Mouse (Mus musculus): Measurements from ENCODE around the gene Zmym6.

The Zmym6 gene

DNA sequence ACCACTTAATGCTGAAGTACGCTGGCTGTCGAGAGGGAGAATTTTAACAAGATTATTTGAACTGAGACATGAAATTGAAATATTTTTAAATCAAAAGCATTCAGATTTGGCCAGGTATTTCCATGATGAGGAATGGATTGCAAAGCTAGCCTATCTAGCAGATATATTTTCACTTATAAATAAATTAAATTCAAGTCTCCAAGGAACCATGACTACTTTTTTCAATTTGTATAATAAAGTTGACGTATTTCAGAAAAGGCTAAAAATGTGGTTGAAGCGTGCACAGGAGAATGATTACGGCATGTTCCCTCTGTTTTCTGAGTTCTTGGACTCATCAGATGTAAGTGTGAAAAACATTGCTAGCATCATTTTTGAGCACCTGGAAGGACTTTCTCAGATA, 46.2 kb downstream of the Zmym6 start, which contains the start of gene Tmem35b:
TSS of gene Tmem35b (plus strand) at position 301 of the 400 bp plus-strand sequence.
- DNase-seq (ENCODE audit: inconsistent age in 2 of 2, low spot score in 1 of 2) = no peak

GRCm38 (mm10) chr4:127124331-127124730, 47.1 kb downstream of the Zmym6 start:
- no peak for DNase-seq (ENCODE audit: inconsistent age in 2 of 2, low spot score in 1 of 2)

- peak; percentile 89 to 98 for DNase-seq (ENCODE audit: inconsistent age in 2 of 2, low spot score in 1 of 2)
Measured at GRCm38 (mm10) chr4:127125834-127126463, 48.8 kb downstream of the Zmym6 start.

DNA sequence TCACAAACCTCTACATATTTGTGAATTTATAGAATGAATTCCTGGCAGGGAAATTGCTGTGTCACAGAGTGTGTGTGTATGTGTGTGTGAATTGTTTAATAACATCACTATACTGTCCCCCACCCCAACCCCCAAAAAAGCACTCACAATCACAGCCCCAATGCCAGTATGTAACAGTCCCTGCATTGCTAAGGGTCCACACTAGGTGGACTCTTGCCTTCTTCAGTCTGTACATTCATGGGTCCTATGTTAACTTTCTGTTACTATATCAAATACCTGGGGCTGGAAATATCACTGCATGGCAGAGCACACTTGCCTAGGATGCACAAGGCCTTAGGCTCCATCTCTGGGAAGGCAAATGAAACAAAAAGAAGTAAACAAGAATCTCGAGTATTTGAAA, 57.5 kb downstream of the Zmym6 start:
- no peak for DNase-seq (ENCODE audit: inconsistent age in 2 of 2, low spot score in 1 of 2)

DNA sequence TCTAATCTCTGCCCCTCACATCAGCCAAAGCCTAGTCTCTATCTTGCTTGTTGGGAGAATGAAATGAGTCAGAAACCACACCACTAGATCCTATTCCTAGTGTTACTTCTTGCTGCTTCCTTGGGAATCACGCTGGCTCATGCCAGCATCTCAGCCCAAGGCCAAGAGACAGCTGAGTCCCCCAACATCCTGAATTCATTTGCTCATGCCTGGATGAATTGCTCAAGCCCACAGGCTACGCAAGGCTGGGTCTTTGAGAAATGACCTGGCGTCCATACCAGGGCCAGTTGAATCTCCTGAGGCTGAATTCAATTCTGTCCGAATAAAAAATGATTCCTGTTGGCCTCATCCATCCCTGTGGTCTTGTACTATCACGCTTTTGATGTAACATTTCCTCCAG, 60.4 kb downstream of the Zmym6 start:
- no peak for DNase-seq (ENCODE audit: inconsistent age in 2 of 2, low spot score in 1 of 2)

DNA sequence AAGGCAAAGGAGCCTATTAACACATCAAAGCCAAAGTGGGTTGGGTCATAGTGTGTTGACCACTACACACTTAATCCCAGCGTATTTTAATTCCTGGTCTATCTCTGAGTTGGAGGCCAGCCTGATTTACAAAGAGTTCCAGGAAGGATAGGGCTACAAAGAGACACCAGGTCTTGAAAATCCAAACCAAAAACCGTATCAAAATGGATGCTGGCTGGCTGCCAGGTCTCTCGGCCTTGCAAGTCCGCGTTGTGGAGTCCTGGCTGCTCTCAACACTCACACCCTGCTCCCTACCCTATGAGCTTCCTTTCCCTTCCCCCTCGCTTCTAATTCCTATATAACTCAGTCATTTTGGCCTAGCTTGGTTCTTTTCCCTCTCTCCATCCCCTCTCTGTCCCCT, 61.3 kb downstream of the Zmym6 start:
- DNase-seq (ENCODE audit: inconsistent age in 2 of 2, low spot score in 1 of 2) = peak in 1 of 2 experiments; percentile 57

DNA sequence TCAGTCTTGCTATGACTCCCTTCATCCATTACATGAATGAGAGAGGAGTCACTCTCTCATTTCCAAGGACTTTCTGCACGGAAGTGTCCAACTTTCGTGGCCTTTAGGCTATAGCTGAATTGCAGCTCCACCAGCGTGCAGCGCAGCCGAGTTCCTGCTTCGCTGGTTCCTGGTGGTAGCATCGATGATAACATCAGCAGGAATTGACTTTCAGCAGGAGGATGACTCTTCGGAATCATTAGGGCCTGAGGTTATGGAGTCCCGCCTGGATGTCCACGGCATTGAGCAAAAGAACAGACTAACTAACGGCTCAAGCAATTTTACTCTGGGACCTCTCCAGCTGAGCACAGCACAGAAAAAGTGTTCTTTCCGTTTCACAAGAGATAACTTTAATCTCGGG, 72.8 kb downstream of the Zmym6 start:
- DNase-seq (ENCODE audit: inconsistent age in 2 of 2, low spot score in 1 of 2) = peak in 1 of 2 experiments; percentile 41

DNA sequence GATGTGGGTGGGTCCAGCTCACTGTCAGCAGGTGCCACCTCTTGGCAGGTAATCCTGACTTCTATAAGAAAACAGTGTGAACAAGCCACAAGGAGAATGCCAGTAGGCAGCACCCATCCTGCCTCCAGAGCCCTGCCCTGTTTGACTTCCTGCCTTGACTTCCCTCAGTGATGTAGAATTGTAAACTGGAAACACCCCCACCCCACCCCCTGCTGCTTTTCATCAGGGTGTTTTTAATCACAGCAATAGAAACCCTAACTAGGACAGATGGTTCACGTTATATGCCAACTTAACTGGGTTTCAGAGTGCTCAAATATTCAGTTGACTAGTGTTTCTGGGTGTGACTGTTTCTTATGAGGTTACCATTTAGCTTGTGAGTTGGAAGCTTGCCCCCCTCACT, 76.2 kb downstream of the Zmym6 start:
- no peak for DNase-seq (ENCODE audit: inconsistent age in 2 of 2, low spot score in 1 of 2)

- DNase-seq (ENCODE audit: inconsistent age in 2 of 2, low spot score in 1 of 2) = no peak
Measured at GRCm38 (mm10) chr4:127155757-127156156, 78.6 kb downstream of the Zmym6 start.

DNA sequence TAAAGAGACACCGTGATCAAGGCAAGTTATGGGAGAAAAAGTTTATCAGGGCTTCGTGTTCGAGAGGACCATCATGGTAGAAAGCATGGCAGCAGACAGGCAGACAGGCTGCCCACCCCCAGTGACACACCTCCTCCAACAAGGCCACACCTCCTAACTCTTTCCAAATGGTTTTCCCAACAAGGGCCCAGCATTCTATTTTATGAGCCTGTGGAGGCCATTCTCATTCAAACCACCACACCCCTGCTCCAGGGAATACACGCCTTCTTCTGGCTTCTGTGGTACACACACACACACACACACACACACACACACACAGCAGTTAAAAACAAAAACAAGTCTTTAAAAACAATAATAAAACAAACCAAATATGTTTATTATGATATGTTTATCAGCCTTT, 80.6 kb downstream of the Zmym6 start:
- no peak for DNase-seq (ENCODE audit: inconsistent age in 2 of 2, low spot score in 1 of 2)

GRCm38 (mm10) chr4:127163926-127164325, 86.7 kb downstream of the Zmym6 start:
- DNase-seq (ENCODE audit: inconsistent age in 2 of 2, low spot score in 1 of 2) = no peak

DNA sequence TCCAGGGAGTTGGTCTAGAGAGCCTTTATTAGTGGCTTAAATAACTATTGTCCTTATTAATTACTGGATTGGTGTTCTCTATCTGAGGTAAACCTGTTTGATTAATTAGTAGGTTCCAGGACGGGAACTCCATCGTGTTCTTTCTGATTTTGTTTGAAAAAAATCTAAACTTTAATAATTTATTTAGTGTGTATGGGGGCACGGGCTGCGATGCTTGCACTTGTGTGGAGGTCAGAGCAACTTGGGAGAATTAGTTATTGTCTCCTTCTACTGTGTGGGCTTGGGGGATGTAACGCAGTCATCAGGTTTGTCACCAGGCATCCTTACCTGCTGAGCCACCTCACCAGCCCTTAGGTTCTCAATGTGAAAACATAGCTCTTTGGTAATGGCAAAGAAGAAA, 89.9 kb downstream of the Zmym6 start:
- no peak for DNase-seq (ENCODE audit: inconsistent age in 2 of 2, low spot score in 1 of 2)

GRCm38 (mm10) chr4:127167731-127168130, 90.5 kb downstream of the Zmym6 start:
- DNase-seq (ENCODE audit: inconsistent age in 2 of 2, low spot score in 1 of 2) = no peak

- peak; percentile 42 to 83 for DNase-seq (ENCODE audit: inconsistent age in 2 of 2, low spot score in 1 of 2)
Measured at GRCm38 (mm10) chr4:127168211-127168913, 91.2 kb downstream of the Zmym6 start.

DNA sequence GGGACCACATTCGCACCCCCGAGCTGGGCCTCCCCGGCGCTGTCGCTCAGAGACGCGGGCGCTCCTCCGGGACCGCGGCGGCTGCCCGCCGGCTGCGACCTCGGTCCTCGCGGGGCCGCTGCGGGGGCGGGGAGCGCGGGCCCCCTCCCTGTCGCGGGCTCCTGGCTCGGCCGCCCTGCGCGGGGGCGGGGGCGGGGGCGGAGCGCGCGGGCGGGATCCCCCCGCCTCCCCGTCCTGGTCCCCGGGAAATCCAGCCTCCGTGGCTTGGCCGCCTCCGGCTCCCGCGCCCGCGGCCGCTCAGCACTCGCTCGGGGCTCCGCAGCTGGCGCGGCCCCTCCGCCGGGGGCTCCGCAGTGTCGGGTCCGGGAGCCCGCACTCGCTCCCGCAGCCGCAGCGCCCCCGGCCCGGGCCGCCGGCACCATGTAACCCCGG, 91.7 kb downstream of the Zmym6 start, which contains the start of gene Dlgap3:
TSS of gene Dlgap3 (plus strand) at position 291 of the 432 bp plus-strand sequence.
- DNase-seq (ENCODE audit: inconsistent age in 2 of 2, low spot score in 1 of 2) = peak; percentile 43 to 77

- DNase-seq (ENCODE audit: inconsistent age in 2 of 2, low spot score in 1 of 2) = peak in 1 of 2 experiments; percentile 27
Measured at GRCm38 (mm10) chr4:127169346-127170221, 92.4 kb downstream of the Zmym6 start.

- DNase-seq (ENCODE audit: inconsistent age in 2 of 2, low spot score in 1 of 2) = no peak
Measured at GRCm38 (mm10) chr4:127170866-127171265, 93.7 kb downstream of the Zmym6 start.

DNA sequence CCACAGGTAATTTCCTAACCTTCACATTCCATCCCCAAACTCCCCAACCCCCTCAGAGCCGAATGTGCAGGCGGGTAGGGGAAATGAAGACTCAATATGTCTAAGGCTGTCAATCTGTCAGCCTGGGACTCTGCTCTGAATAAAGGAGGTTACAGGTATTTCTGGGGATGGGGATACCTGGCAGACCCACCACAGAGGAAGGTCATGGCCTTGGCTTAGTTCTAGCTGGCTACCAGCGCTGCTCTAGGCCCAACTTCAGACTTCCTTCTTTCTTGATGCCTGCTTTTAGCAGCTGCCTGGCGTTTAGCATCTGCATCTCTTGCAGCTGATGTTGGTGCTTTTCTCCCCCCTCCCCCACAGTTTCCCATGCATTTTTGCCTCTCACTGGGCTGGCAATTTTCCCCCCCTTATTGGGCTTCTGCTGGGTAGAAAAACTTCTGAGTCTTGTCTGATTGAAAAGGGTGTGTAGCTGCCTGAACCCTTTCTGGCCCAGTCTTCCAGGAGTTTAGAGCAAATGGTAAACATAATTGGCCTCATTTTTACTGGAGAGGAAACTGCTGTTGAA, 94.2 kb downstream of the Zmym6 start:
- no peak for DNase-seq (ENCODE audit: inconsistent age in 2 of 2, low spot score in 1 of 2)

DNA sequence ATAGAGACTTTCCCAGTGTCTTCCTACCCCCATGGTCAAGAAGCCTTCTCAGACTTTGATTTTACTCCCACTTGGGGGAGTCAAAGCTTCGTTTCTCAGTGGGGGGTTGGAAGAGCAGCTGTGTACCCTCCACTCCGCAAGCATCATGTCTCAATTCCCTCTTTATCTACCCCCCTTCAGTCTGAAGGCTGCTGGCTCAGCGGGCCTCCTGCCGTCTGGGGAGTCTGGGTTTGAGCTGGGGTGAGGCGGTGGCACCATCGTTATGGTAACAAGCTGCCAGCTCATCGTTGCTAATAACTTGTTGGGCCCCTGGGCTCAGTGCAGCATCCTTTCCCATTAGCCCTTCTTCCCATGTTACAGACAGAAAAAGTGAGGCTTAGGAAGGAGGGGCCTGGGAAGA, 94.9 kb downstream of the Zmym6 start:
- no peak for DNase-seq (ENCODE audit: inconsistent age in 2 of 2, low spot score in 1 of 2)

GRCm38 (mm10) chr4:127172614-127173013, 95.4 kb downstream of the Zmym6 start:
- no peak for DNase-seq (ENCODE audit: inconsistent age in 2 of 2, low spot score in 1 of 2)

- DNase-seq (ENCODE audit: inconsistent age in 2 of 2, low spot score in 1 of 2) = peak; percentile 64 to 88
Measured at GRCm38 (mm10) chr4:127173461-127173860, 96.3 kb downstream of the Zmym6 start.

All from adrenal gland, adult (tissue).